Mouse (Mus musculus): ENCODE results near the gene Vamp1. TPM values are rescaled to one million over a fixed set of nuclear protein-coding genes. Genes with fewer than 3 reads are reported as not detected.

The Vamp1 gene
- total and polyA plus RNA-seq, 3 experiments = 2.8 to 21.9 (median 6.1) TPM

DNA sequence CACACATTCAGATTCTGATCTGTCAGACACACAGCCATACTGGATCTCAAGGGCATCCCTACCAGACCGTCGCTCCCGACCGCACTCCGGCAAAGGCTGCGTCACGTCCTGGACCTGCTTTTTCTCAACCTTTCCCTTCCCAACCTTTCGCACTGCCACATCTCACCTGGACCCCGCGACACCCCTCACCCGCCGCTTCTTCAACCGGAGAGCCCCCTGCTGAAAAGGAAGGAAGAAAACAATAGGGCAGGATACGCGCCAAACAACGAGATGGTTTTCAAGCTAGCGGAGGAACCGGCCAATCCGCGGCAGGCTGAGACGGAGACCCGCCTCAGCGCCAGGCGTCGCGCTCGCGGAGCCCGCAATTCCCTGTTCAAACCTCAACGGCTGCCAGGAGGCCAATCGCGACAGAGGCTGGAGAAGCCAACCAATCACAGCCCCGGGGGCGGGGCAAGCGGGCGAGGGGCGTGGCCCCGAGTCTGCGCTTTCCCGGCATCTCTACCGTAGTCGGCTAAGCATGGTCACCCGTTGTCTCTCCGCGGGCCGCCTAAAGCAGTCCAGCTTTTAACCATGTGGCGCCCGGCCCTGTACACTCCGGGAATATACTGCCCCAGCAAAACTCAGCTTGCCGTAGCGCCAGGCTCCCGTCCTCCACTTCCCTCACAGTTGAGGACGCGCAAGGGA is 23.9 kb upstream of the Vamp1 start, which contains the start of the genes Ncapd2 and Mrpl51:
TSS of gene Ncapd2 (minus strand) at position 370 of the 684 bp plus-strand sequence.
TSS of gene Mrpl51 (plus strand) at position 470 of the 684 bp plus-strand sequence.
- ATAC-seq (ENCODE audit: extremely low read depth, insufficient number of reproducible peaks, low FRiP score, poor library complexity, severe bottlenecking) (peak; percentile 80), DNase-seq (ENCODE audit: low spot score) (peak; percentile 85)
- H3K9me3 ChIP-seq (replicated peaks) = no peaks in the 10 kb centered on the region
- peaks cover 61% of the 10 kb centered on the region for H3K36me3 ChIP-seq (replicated peaks)
- peak within 1 kb of the TSS; percentile 88 for H3K4me3 ChIP-seq (ENCODE audit: low read depth, low read length)
- peaks cover 28% of the 10 kb centered on the region for H3K4me1 ChIP-seq (ENCODE audit: insufficient read depth, low read depth, low read length)
- TF ChIP-seq TAL1 (conservative IDR thresholded peaks at IDR 0.05; ENCODE audit: low read depth, low read length) (no peak), CTCF (IDR thresholded peaks at IDR 0.05; ENCODE audit: low read depth, low read length) (no peak)
- no peaks in the 10 kb centered on the region for H3K27me3 ChIP-seq (ENCODE audit: insufficient read depth, low read length)

DNA sequence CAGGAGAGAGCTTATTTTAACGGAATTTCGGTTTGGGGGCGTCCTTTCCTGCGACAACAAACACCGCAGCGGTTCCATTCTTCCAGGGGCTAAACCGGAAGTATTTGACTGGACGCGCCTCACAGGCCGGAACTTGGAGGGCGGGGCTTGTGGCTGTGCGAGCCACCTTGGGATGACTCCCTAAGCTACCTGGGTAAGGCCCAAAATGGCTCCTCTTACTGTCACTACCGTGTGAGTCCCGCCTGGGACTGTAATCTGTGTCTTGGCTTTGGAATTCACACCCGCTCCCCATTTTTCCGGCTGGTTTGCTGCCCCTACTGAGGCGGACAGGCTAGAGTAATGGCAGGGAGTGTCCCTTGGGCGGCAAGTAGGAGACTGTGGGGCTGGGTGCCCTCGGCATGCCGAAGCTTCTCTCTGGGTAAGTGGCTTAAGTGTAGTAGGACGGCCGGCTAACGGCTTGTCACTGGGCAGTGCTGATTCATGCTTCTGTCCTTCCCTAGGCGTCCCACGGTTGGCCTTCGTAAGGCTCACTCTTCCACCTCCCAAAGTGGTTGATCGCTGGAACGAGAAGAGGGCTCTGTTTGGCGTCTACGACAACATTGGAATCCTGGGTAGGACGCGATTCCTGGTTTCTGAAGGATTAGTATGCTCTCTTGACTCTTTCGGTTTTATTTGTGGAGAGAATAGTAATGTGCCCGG is 23.2 kb upstream of the Vamp1 start:
- no peak for TF ChIP-seq TAL1 (conservative IDR thresholded peaks at IDR 0.05; ENCODE audit: low read depth, low read length)
- Histone ChIP-seq H3K9me3 (replicated peaks) (no peaks in the 10 kb centered on the region), H3K4me1 (ENCODE audit: insufficient read depth, low read depth, low read length) (peaks cover 28% of the 10 kb centered on the region), H3K27me3 (ENCODE audit: insufficient read depth, low read length) (no peaks in the 10 kb centered on the region), H3K4me3 (ENCODE audit: low read depth, low read length) (peak overlapping the region; percentile 88), H3K36me3 (replicated peaks) (peaks cover 58% of the 10 kb centered on the region)
- DNase-seq (ENCODE audit: low spot score) (peak; percentile 76), ATAC-seq (ENCODE audit: extremely low read depth, insufficient number of reproducible peaks, low FRiP score, poor library complexity, severe bottlenecking) (peak; percentile 80)

DNA sequence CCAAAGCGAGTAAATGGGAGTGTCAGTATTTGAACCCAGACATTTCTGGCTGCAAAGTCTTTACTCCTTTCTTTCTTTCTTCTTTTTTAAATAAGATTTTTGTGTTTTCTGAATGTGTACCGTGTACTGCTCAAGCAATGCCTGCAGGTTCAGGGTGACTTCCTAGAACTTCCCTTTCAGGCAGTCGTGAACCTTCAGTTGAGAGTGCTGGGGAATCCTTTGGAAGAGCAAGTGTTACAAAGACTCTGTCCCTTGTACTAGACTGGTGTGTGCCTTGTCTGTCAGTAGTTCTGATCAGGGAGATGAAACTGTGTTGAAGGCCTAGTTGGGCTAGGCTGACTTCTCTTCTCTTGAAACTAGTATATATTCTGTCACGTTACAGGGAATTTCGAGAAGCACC is 22.5 kb upstream of the Vamp1 start:
- DNase-seq (ENCODE audit: low spot score) = no peak
- no peaks in the 10 kb centered on the region for H3K27me3 ChIP-seq (ENCODE audit: insufficient read depth, low read length)

DNA sequence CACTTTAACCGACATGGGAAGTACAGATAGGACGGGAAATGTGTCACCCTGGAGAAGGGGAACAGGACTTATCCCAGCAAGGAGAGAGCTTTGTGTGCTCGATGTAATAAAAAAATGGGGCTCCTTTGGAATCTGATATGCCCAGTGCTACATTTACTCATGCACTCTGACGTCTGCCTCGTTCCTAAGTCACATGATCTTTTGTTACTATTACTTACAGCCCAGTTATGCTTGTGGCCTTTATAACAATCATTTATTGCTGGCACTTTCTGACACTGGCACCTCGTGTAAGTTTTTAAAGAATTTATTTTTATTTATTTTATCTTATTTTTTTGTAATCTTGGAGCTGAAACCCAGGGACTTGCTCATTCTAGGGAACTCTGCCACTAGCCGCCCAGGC is 22.0 kb upstream of the Vamp1 start:
- ATAC-seq (ENCODE audit: extremely low read depth, insufficient number of reproducible peaks, low FRiP score, poor library complexity, severe bottlenecking) = peak; percentile 15; the same call in 1 of the 2 replicates
- peaks cover 26% of the 10 kb centered on the region for H3K4me1 ChIP-seq (ENCODE audit: insufficient read depth, low read depth, low read length)
- no peak for TF ChIP-seq POLR2AphosphoS5 (IDR thresholded peaks at IDR 0.05; ENCODE audit: insufficient replicate concordance, low read depth, low read length)
- TF ChIP-seq TAL1 (conservative IDR thresholded peaks at IDR 0.05; ENCODE audit: low read depth, low read length) = no peak
- TF ChIP-seq GATA2 (IDR thresholded peaks at IDR 0.05; ENCODE audit: borderline replicate concordance, low read depth, low read length) = no peak
- no peak for TF ChIP-seq GATA1 (IDR thresholded peaks at IDR 0.05; ENCODE audit: borderline replicate concordance, low read length)
- TF ChIP-seq CTCF (IDR thresholded peaks at IDR 0.05; ENCODE audit: low read depth, low read length) = no peak
- H3K27me3 ChIP-seq (ENCODE audit: insufficient read depth, low read length) = no peaks in the 10 kb centered on the region
- no peak for DNase-seq (ENCODE audit: low spot score)
- peaks cover 54% of the 10 kb centered on the region for H3K36me3 ChIP-seq (replicated peaks)
- peak overlapping the region; percentile 2; the same call in 1 of the 2 replicates for H3K4me3 ChIP-seq (ENCODE audit: low read depth, low read length)
- H3K9me3 ChIP-seq (replicated peaks) = no peaks in the 10 kb centered on the region

More for the DNA sequence above, 22.5 kb upstream of the Vamp1 start:
- Histone ChIP-seq H3K9me3 (replicated peaks) (no peaks in the 10 kb centered on the region), H3K4me1 (ENCODE audit: insufficient read depth, low read depth, low read length) (peaks cover 26% of the 10 kb centered on the region), H3K36me3 (replicated peaks) (peaks cover 56% of the 10 kb centered on the region), H3K4me3 (ENCODE audit: low read depth, low read length) (peak overlapping the region; percentile 88)
- ATAC-seq (ENCODE audit: extremely low read depth, insufficient number of reproducible peaks, low FRiP score, poor library complexity, severe bottlenecking) = no peak
- no peak for TF ChIP-seq CTCF (IDR thresholded peaks at IDR 0.05; ENCODE audit: low read depth, low read length)
- TF ChIP-seq GATA2 (IDR thresholded peaks at IDR 0.05; ENCODE audit: borderline replicate concordance, low read depth, low read length) = no peak
- no peak for TF ChIP-seq POLR2AphosphoS5 (IDR thresholded peaks at IDR 0.05; ENCODE audit: insufficient replicate concordance, low read depth, low read length)
- TF ChIP-seq GATA1 (IDR thresholded peaks at IDR 0.05; ENCODE audit: borderline replicate concordance, low read length) = no peak
- TF ChIP-seq TAL1 (conservative IDR thresholded peaks at IDR 0.05; ENCODE audit: low read depth, low read length) = no peak

DNA sequence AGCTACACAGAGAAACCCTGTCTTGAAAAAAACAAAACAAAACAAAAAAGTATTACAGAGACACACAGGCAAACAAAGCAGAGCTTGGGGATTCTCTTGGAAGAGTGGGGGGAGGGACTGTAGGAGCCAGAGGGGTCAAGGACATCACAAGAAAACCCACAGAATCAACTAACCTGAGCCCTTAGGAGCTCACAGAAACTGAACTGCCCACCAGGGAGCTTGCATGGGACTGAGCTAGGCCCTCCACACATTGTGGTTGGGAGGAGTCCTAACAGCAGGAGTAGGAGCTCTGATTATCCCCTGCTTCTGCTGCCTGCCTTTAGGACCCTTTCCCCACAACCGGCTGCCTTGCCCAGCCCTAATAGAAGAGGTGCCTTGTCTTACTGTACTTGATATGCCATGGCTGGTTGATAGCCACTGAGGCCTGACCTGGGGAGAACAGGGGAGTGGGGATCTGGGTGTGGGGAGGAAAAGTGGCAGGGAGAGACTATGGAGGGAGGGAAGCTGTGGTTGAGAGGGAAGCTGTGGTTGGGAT is 19.7 kb upstream of the Vamp1 start:
- H3K4me3 ChIP-seq (ENCODE audit: low read depth, low read length) = no peak overlapping the region
- DNase-seq (ENCODE audit: low spot score) = no peak
- no peaks in the 10 kb centered on the region for H3K9me3 ChIP-seq (replicated peaks)
- peaks cover 40% of the 10 kb centered on the region for H3K36me3 ChIP-seq (replicated peaks)
- TF ChIP-seq GATA2 (IDR thresholded peaks at IDR 0.05; ENCODE audit: borderline replicate concordance, low read depth, low read length) (no peak), POLR2AphosphoS5 (IDR thresholded peaks at IDR 0.05; ENCODE audit: insufficient replicate concordance, low read depth, low read length) (no peak), GATA1 (IDR thresholded peaks at IDR 0.05; ENCODE audit: borderline replicate concordance, low read length) (no peak)
- H3K4me1 ChIP-seq (ENCODE audit: insufficient read depth, low read depth, low read length) = peaks cover 13% of the 10 kb centered on the region
- no peaks in the 10 kb centered on the region for H3K27me3 ChIP-seq (ENCODE audit: insufficient read depth, low read length)
- no peak for ATAC-seq (ENCODE audit: extremely low read depth, insufficient number of reproducible peaks, low FRiP score, poor library complexity, severe bottlenecking)

DNA sequence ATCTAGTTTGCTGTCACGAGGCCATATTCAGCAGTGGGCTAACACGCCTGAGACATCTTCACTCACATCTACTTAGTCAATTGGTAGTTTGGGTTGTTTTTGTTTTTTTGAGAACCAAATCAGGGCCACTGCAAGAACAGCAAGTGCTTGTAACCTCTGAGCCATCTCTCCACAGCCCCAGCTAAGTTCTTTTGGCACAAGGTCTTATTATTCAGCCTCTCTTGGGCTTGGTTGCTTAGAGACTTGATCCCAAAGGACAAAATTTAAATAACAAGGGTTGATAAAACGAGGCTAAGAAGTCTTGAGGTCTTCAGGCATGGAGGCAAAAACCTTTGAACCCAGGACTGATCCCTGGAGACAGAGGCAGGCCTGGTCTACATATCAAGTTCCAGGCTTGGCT is 19.1 kb upstream of the Vamp1 start:
- DNase-seq (ENCODE audit: low spot score) (no peak), ATAC-seq (ENCODE audit: extremely low read depth, insufficient number of reproducible peaks, low FRiP score, poor library complexity, severe bottlenecking) (no peak)
- peaks cover 13% of the 10 kb centered on the region for H3K4me1 ChIP-seq (ENCODE audit: insufficient read depth, low read depth, low read length)
- H3K27me3 ChIP-seq (ENCODE audit: insufficient read depth, low read length) = no peaks in the 10 kb centered on the region
- TF ChIP-seq POLR2AphosphoS5 (IDR thresholded peaks at IDR 0.05; ENCODE audit: insufficient replicate concordance, low read depth, low read length) (no peak), CTCF (IDR thresholded peaks at IDR 0.05; ENCODE audit: low read depth, low read length) (no peak), GATA1 (IDR thresholded peaks at IDR 0.05; ENCODE audit: borderline replicate concordance, low read length) (no peak), TAL1 (conservative IDR thresholded peaks at IDR 0.05; ENCODE audit: low read depth, low read length) (no peak), GATA2 (IDR thresholded peaks at IDR 0.05; ENCODE audit: borderline replicate concordance, low read depth, low read length) (no peak)
- no peak overlapping the region for H3K4me3 ChIP-seq (ENCODE audit: low read depth, low read length)
- no peaks in the 10 kb centered on the region for H3K9me3 ChIP-seq (replicated peaks)
- H3K36me3 ChIP-seq (replicated peaks) = peaks cover 40% of the 10 kb centered on the region
